Mouse (Mus musculus) forebrain, embryonic 12.5 days (tissue): ENCODE measurements around the gene Cmss1. TPM values are rescaled to one million over a fixed set of nuclear protein-coding genes. Genes with fewer than 3 reads are reported as not detected.

Experiments
- ATAC-seq: fragments of 200-750 bp; cut with Nextera tagmentation; 2 replicates; pipeline ENCODE4 v1.8.0; 2017; ENCODE audit warnings: moderate TSS enrichment; ENCODE audit not compliant: low FRiP score
- H3K27ac ChIP-seq: fragments of 300-500 bp; sonication (generic); 2 replicates; pipeline ENCODE4 v1.5.1; 2016; ENCODE audit warnings: mild to moderate bottlenecking
- H3K27me3 ChIP-seq: fragments of 300-500 bp; sonication (generic); 2 replicates; pipeline ENCODE4 v1.6.1; 2016; ENCODE audit warnings: mild to moderate bottlenecking
- H3K36me3 ChIP-seq: fragments of 300-500 bp; sonication (generic); replicated peaks from 2 replicates; pipeline ENCODE4 v1.6.1; 2016; ENCODE audit warnings: mild to moderate bottlenecking
- H3K4me1 ChIP-seq: fragments of 300-500 bp; sonication (generic); 2 replicates; pipeline ENCODE4 v1.6.1; 2016
- H3K4me2 ChIP-seq: fragments of 300-500 bp; sonication (generic); 2 replicates; pipeline ENCODE4 v1.6.1; 2016; ENCODE audit warnings: mild to moderate bottlenecking, moderate library complexity
- H3K4me3 ChIP-seq: fragments of 300-500 bp; sonication (generic); replicated peaks from 2 replicates; pipeline ENCODE4 v1.5.1; 2016; ENCODE audit warnings: mild to moderate bottlenecking
- H3K9ac ChIP-seq: fragments of 300-500 bp; sonication (generic); 2 replicates; pipeline ENCODE4 v1.6.1; 2016; ENCODE audit warnings: mild to moderate bottlenecking
- H3K9me3 ChIP-seq: fragments of 300-500 bp; sonication (generic); 2 replicates; pipeline ENCODE4 v1.6.1; 2016
- WGBS: fragments of 180-500 bp; shearing (Covaris S2); methylation state at CpG from one replicate; pipeline ENCODE4 v1.1.7; 2016; 5-methylcytosine and 5-hydroxymethylcytosine counted together
- polyA plus RNA-seq: library from polyadenylated mRNA; unstranded; fragments of >200 nt; fragmentation: Nextera tagmentation; extraction: Ambion mirVana; gene quantifications from 2 replicates; pipeline ENCODE4 v1.2.1, GENCODE M21; 2016

The Cmss1 gene
- polyA plus RNA-seq, 1 experiment from 2014 or later, result 48.2 TPM

- Histone ChIP-seq H3K27me3 (no peaks in the 10 kb centered on the region), H3K4me1 (no peaks in the 10 kb centered on the region), H3K27ac (no peak overlapping the region), H3K9me3 (no peaks in the 10 kb centered on the region), H3K9ac (no peak overlapping the region), H3K4me2 (no peak overlapping the region), H3K36me3 (no peaks in the 10 kb centered on the region), H3K4me3 (no peak overlapping the region)
- ATAC-seq, result no peak
- 82% methylated on average over 1 of the region's 1 CpGs for WGBS
Observed at GRCm38 (mm10) chr16:57577519-57577918, 29.1 kb downstream of the Cmss1 start.

GRCm38 (mm10) chr16:57575764-57576388, 30.8 kb downstream of the Cmss1 start:
- no peak overlapping the region for H3K27ac ChIP-seq
- no peak overlapping the region for H3K4me3 ChIP-seq
- no peaks in the 10 kb centered on the region for H3K4me1 ChIP-seq
- H3K9me3 ChIP-seq, result no peaks in the 10 kb centered on the region
- H3K36me3 ChIP-seq, result no peaks in the 10 kb centered on the region
- no peak overlapping the region for H3K9ac ChIP-seq
- H3K27me3 ChIP-seq, result no peaks in the 10 kb centered on the region
- peak; percentile 60; the same call in 1 of the 2 replicates for ATAC-seq
- no peak overlapping the region for H3K4me2 ChIP-seq
- WGBS, result 79% methylated on average over 1 of the region's 1 CpGs

- Histone ChIP-seq H3K4me1 (no peaks in the 10 kb centered on the region), H3K9me3 (no peaks in the 10 kb centered on the region), H3K27ac (no peak overlapping the region), H3K4me3 (no peak overlapping the region), H3K4me2 (no peak overlapping the region), H3K27me3 (no peaks in the 10 kb centered on the region), H3K36me3 (no peaks in the 10 kb centered on the region), H3K9ac (no peak overlapping the region)
- ATAC-seq, result no peak
- 93% methylated on average over 1 of the region's 1 CpGs for WGBS
Observed at GRCm38 (mm10) chr16:57573831-57574230, 32.8 kb downstream of the Cmss1 start.

GRCm38 (mm10) chr16:57570789-57571311, 35.8 kb downstream of the Cmss1 start:
- no peak overlapping the region for H3K4me2 ChIP-seq
- H3K9me3 ChIP-seq, result no peaks in the 10 kb centered on the region
- no peak overlapping the region for H3K4me3 ChIP-seq
- no peak overlapping the region for H3K27ac ChIP-seq
- 83% methylated on average over 5 of the region's 5 CpGs for WGBS
- no peak overlapping the region for H3K9ac ChIP-seq
- no peaks in the 10 kb centered on the region for H3K36me3 ChIP-seq
- ATAC-seq, result no peak
- H3K27me3 ChIP-seq, result no peaks in the 10 kb centered on the region
- H3K4me1 ChIP-seq, result no peaks in the 10 kb centered on the region

GRCm38 (mm10) chr16:57568648-57569404, 37.8 kb downstream of the Cmss1 start:
- Histone ChIP-seq H3K4me3 (no peak overlapping the region), H3K27me3 (no peaks in the 10 kb centered on the region), H3K27ac (no peak overlapping the region), H3K36me3 (no peaks in the 10 kb centered on the region), H3K9ac (no peak overlapping the region), H3K4me1 (no peaks in the 10 kb centered on the region), H3K9me3 (no peaks in the 10 kb centered on the region), H3K4me2 (no peak overlapping the region)
- 88% methylated on average over 7 of the region's 7 CpGs for WGBS
- no peak for ATAC-seq

- no peak for ATAC-seq
- no peak overlapping the region for H3K9ac ChIP-seq
- H3K4me2 ChIP-seq, result no peak overlapping the region
- 93% methylated on average over 3 of the region's 3 CpGs for WGBS
- H3K4me1 ChIP-seq, result no peaks in the 10 kb centered on the region
- no peaks in the 10 kb centered on the region for H3K9me3 ChIP-seq
- H3K36me3 ChIP-seq, result no peaks in the 10 kb centered on the region
- H3K27me3 ChIP-seq, result no peaks in the 10 kb centered on the region
- H3K4me3 ChIP-seq, result no peak overlapping the region
- H3K27ac ChIP-seq, result no peak overlapping the region
Observed at GRCm38 (mm10) chr16:57566215-57566614, 40.4 kb downstream of the Cmss1 start.

GRCm38 (mm10) chr16:57564807-57565206, 41.9 kb downstream of the Cmss1 start:
- Histone ChIP-seq H3K4me1 (no peaks in the 10 kb centered on the region), H3K9me3 (no peaks in the 10 kb centered on the region), H3K4me2 (no peak overlapping the region), H3K27me3 (no peaks in the 10 kb centered on the region), H3K4me3 (no peak overlapping the region), H3K36me3 (no peaks in the 10 kb centered on the region), H3K9ac (no peak overlapping the region), H3K27ac (no peak overlapping the region)
- ATAC-seq, result no peak
- 79% methylated on average over 1 of the region's 1 CpGs for WGBS

GRCm38 (mm10) chr16:57563453-57563852, 43.2 kb downstream of the Cmss1 start:
- 87% methylated on average over 3 of the region's 3 CpGs for WGBS
- Histone ChIP-seq H3K4me2 (no peak overlapping the region), H3K4me3 (no peak overlapping the region), H3K9ac (no peak overlapping the region), H3K9me3 (no peaks in the 10 kb centered on the region), H3K4me1 (no peaks in the 10 kb centered on the region), H3K36me3 (no peaks in the 10 kb centered on the region), H3K27me3 (no peaks in the 10 kb centered on the region), H3K27ac (no peak overlapping the region)
- ATAC-seq, result no peak

GRCm38 (mm10) chr16:57560185-57560584, 46.5 kb downstream of the Cmss1 start:
- 85% methylated on average over 1 of the region's 1 CpGs for WGBS
- Histone ChIP-seq H3K4me1 (no peaks in the 10 kb centered on the region), H3K27me3 (no peaks in the 10 kb centered on the region), H3K4me3 (no peak overlapping the region), H3K9ac (no peak overlapping the region), H3K27ac (no peak overlapping the region), H3K9me3 (no peaks in the 10 kb centered on the region), H3K36me3 (no peaks in the 10 kb centered on the region), H3K4me2 (no peak overlapping the region)
- no peak for ATAC-seq

GRCm38 (mm10) chr16:57558258-57558657, 48.4 kb downstream of the Cmss1 start:
- no peak overlapping the region for H3K9ac ChIP-seq
- no peak overlapping the region for H3K4me3 ChIP-seq
- no peak overlapping the region for H3K4me2 ChIP-seq
- H3K27me3 ChIP-seq, result no peaks in the 10 kb centered on the region
- WGBS, result 83% methylated on average over 3 of the region's 3 CpGs
- H3K36me3 ChIP-seq, result no peaks in the 10 kb centered on the region
- ATAC-seq, result no peak
- H3K27ac ChIP-seq, result no peak overlapping the region
- H3K9me3 ChIP-seq, result no peaks in the 10 kb centered on the region
- no peaks in the 10 kb centered on the region for H3K4me1 ChIP-seq

GRCm38 (mm10) chr16:57556244-57556643, 50.4 kb downstream of the Cmss1 start:
- Histone ChIP-seq H3K4me1 (no peaks in the 10 kb centered on the region), H3K9me3 (no peaks in the 10 kb centered on the region), H3K36me3 (no peaks in the 10 kb centered on the region), H3K27me3 (no peaks in the 10 kb centered on the region), H3K9ac (no peak overlapping the region), H3K4me2 (no peak overlapping the region), H3K4me3 (no peak overlapping the region), H3K27ac (no peak overlapping the region)
- no peak for ATAC-seq
- WGBS, result 91% methylated on average over 2 of the region's 2 CpGs

GRCm38 (mm10) chr16:57555667-57556066, 51.0 kb downstream of the Cmss1 start:
- Histone ChIP-seq H3K9me3 (no peaks in the 10 kb centered on the region), H3K9ac (no peak overlapping the region), H3K4me1 (no peaks in the 10 kb centered on the region), H3K4me3 (no peak overlapping the region), H3K27ac (no peak overlapping the region), H3K4me2 (no peak overlapping the region), H3K36me3 (no peaks in the 10 kb centered on the region), H3K27me3 (no peaks in the 10 kb centered on the region)
- 68% methylated on average over 4 of the region's 4 CpGs for WGBS
- ATAC-seq, result no peak
